Mouse (Mus musculus) embryo, embryonic 10 days (tissue): Measurements from ENCODE around the gene Unk.

Source experiments
- DNase-seq: peaks from one replicate; pipeline ENCODE4 v3.0.0-alpha.2; 2015; ENCODE audit warnings: low spot score

Gene Unk

GRCm38 (mm10) chr11:116108464-116109137 lies 78.5 kb downstream of the Unk start:
- DNase-seq: no peak

DNA sequence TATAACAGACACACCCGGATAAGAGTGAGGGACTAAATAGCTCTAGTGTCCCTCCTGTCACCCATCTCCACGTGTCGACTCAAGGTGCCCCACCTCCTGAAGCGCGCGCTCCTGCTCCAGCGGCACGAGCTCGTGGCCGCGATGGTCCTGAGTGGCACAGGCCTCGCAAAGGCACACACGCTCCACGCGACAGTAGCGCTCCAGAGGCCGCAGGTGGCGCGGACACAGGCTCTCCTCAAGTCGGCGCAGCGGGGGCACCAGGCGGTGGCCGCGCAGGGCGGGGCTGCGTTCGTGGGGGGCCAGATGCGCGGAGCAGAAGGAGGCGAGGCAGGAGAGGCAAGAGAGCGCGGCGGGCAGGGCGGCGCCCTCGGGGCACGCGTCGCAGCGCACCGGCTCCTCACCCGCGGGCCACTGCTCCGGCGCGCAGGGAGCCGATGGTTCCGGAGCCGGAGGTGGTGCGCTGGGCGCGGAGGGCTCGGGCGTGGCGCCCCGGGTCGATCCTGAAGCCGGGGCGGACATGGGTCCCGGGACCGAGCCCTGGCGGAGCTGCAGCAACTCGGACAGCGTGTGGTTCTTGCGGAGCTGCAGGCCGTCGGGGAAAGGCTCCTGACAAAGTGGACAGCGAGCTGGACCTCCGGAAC lies 79.4 kb downstream of the Unk start:
- DNase-seq: no peak

GRCm38 (mm10) chr11:116110131-116110530 lies 80.0 kb downstream of the Unk start:
- DNase-seq: no peak

DNA sequence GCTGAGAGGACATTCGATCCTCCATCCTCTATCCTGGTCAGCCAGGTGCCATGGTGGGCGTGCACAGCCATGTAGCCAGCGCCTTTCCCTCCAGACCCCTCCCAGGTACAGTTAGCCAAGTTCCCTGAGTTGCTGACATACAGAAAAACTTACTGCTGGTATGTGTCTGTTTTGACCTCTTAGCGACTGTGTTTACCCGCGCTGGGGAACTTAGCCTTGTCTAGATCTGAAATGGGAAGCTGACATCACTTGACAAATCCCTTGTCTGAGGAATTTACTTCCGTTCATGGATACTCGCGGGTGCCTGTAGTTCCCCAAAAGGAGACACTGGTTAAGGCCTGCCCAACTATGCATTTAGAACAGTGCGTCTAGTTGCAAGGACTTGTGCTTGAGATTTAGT lies 80.4 kb downstream of the Unk start:
- DNase-seq: no peak
